Mouse (Mus musculus) midbrain, embryonic 11.5 days (tissue): ENCODE results near the gene Cxcl10. TPM values are rescaled to one million over a fixed set of nuclear protein-coding genes. Genes with fewer than 3 reads are reported as not detected.

ENCODE experiments used
- ATAC-seq: fragments of 200-750 bp; cut with Nextera tagmentation; 2 replicates; pipeline ENCODE4 v1.8.0; 2017; ENCODE audit warnings: moderate TSS enrichment, moderate library complexity; ENCODE audit not compliant: low FRiP score
- DNase-seq: peaks from one replicate; pipeline ENCODE4 v3.0.0; 2015; ENCODE audit warnings: low spot score; ENCODE audit errors: missing footprints
- H3K27ac ChIP-seq: fragments of 300-500 bp; sonication (generic); 2 replicates; pipeline ENCODE4 v1.5.1; 2014; ENCODE audit warnings: low read depth, low read length
- H3K27me3 ChIP-seq: fragments of 300-500 bp; sonication (generic); 2 replicates; pipeline ENCODE4 v1.6.1; 2014; ENCODE audit warnings: mild to moderate bottlenecking, low read length, moderate library complexity, mixed read lengths; ENCODE audit not compliant: control insufficient read depth, insufficient read depth
- H3K36me3 ChIP-seq: fragments of 300-500 bp; sonication (generic); 2 replicates; pipeline ENCODE4 v1.6.1; 2014; ENCODE audit warnings: mild to moderate bottlenecking, low read length, moderate library complexity, mixed read lengths; ENCODE audit not compliant: control insufficient read depth, insufficient read depth
- H3K4me1 ChIP-seq: fragments of 300-500 bp; sonication (generic); 2 replicates; pipeline ENCODE4 v1.6.1; 2014; ENCODE audit warnings: low read length; ENCODE audit not compliant: control insufficient read depth, insufficient read depth
- H3K4me2 ChIP-seq: fragments of 300-500 bp; sonication (generic); 2 replicates; pipeline ENCODE4 v1.6.1; 2014; ENCODE audit warnings: mild to moderate bottlenecking, moderate library complexity
- H3K4me3 ChIP-seq: fragments of 300-500 bp; sonication (generic); 2 replicates; pipeline ENCODE4 v1.5.1; 2014; ENCODE audit warnings: low read depth, low read length
- H3K9ac ChIP-seq: fragments of 300-500 bp; sonication (generic); 2 replicates; pipeline ENCODE4 v1.6.1; 2014; ENCODE audit warnings: low read length
- H3K9me3 ChIP-seq: fragments of 300-500 bp; sonication (generic); 2 replicates; pipeline ENCODE4 v1.6.1; 2016; ENCODE audit warnings: low read length; ENCODE audit not compliant: control insufficient read depth
- WGBS: fragments of 180-500 bp; shearing (Covaris S2); extraction: QIAGEN DNeasy Blood & Tissue Kit; methylation state at CpG from one replicate; pipeline ENCODE4 v1.1.7; 2014; 5-methylcytosine and 5-hydroxymethylcytosine counted together
- polyA plus RNA-seq: library from polyadenylated mRNA; unstranded; fragments of >200 nt; fragmentation: Nextera tagmentation; extraction: Ambion mirVana; gene quantifications from 2 replicates; pipeline ENCODE4 v1.2.1, GENCODE M21; 2014

Gene Cxcl10
- polyA plus RNA-seq, 1 experiment from 2014 or later, result 0.33 TPM

GRCm38 (mm10) chr5:92332359-92332840, 16.3 kb downstream of the Cxcl10 start:
- ATAC-seq (no peak), DNase-seq (peak; percentile 76)
- no peaks in the 10 kb centered on the region for H3K36me3 ChIP-seq
- H3K9me3 ChIP-seq, result no peaks in the 10 kb centered on the region
- no peaks in the 10 kb centered on the region for H3K27me3 ChIP-seq
- H3K4me3 ChIP-seq, result no peak overlapping the region
- no peak overlapping the region for H3K27ac ChIP-seq
- no peak overlapping the region for H3K9ac ChIP-seq
- 85% methylated on average over 9 of the region's 9 CpGs for WGBS
- no peak overlapping the region for H3K4me2 ChIP-seq
- no peaks in the 10 kb centered on the region for H3K4me1 ChIP-seq

- no peaks in the 10 kb centered on the region for H3K4me1 ChIP-seq
- H3K36me3 ChIP-seq, result no peaks in the 10 kb centered on the region
- H3K27ac ChIP-seq, result no peak within 1 kb of the TSS
- no peak within 1 kb of the TSS for H3K4me3 ChIP-seq
- H3K9me3 ChIP-seq, result no peaks in the 10 kb centered on the region
- no peak within 1 kb of the TSS for H3K4me2 ChIP-seq
- no peak within 1 kb of the TSS for H3K9ac ChIP-seq
- 94% methylated on average over 17 of the region's 17 CpGs for WGBS
- DNase-seq (no peak), ATAC-seq (no peak)
- H3K27me3 ChIP-seq, result no peaks in the 10 kb centered on the region
These were observed 16.9 kb downstream of the Cxcl10 start, which contains the start of gene Art3 for GRCm38 (mm10) chr5:92331635-92332338. TSS of gene Art3 (plus strand) at chr5:92331827.

GRCm38 (mm10) chr5:92331122-92331521, 17.6 kb downstream of the Cxcl10 start:
- Histone ChIP-seq H3K9ac (no peak overlapping the region), H3K36me3 (no peaks in the 10 kb centered on the region), H3K9me3 (no peaks in the 10 kb centered on the region), H3K4me2 (no peak overlapping the region), H3K4me1 (no peaks in the 10 kb centered on the region), H3K27ac (no peak overlapping the region), H3K27me3 (no peaks in the 10 kb centered on the region), H3K4me3 (no peak overlapping the region)
- WGBS, result 89% methylated on average over 12 of the region's 12 CpGs
- DNase-seq, result no peak
- ATAC-seq, result no peak

GRCm38 (mm10) chr5:92327929-92328328, 20.8 kb downstream of the Cxcl10 start, which contains the start of gene Cxcl9:
TSS of gene Cxcl9 (minus strand) at chr5:92328079.
- no peak within 1 kb of the TSS for H3K4me3 ChIP-seq
- DNase-seq, result no peak
- no peaks in the 10 kb centered on the region for H3K9me3 ChIP-seq
- no peaks in the 10 kb centered on the region for H3K27me3 ChIP-seq
- ATAC-seq, result no peak
- no peak within 1 kb of the TSS for H3K4me2 ChIP-seq
- WGBS, result 87% methylated on average over 7 of the region's 7 CpGs
- H3K4me1 ChIP-seq, result no peaks in the 10 kb centered on the region
- H3K27ac ChIP-seq, result no peak within 1 kb of the TSS
- H3K36me3 ChIP-seq, result no peaks in the 10 kb centered on the region
- H3K9ac ChIP-seq, result no peak within 1 kb of the TSS

- ATAC-seq, result no peak
- Histone ChIP-seq H3K27ac (no peak overlapping the region), H3K27me3 (no peaks in the 10 kb centered on the region), H3K9ac (no peak overlapping the region), H3K36me3 (no peaks in the 10 kb centered on the region), H3K4me2 (no peak overlapping the region), H3K9me3 (no peaks in the 10 kb centered on the region), H3K4me1 (no peaks in the 10 kb centered on the region), H3K4me3 (no peak overlapping the region)
- 84% methylated on average over 6 of the region's 6 CpGs for WGBS
- DNase-seq, result no peak
These were observed 21.3 kb downstream of the Cxcl10 start for GRCm38 (mm10) chr5:92327367-92327766.

- H3K4me3 ChIP-seq, result no peak overlapping the region
- no peaks in the 10 kb centered on the region for H3K27me3 ChIP-seq
- WGBS, result 91% methylated on average over 5 of the region's 5 CpGs
- ATAC-seq, result no peak
- no peaks in the 10 kb centered on the region for H3K36me3 ChIP-seq
- no peaks in the 10 kb centered on the region for H3K4me1 ChIP-seq
- no peak overlapping the region for H3K9ac ChIP-seq
- H3K9me3 ChIP-seq, result no peaks in the 10 kb centered on the region
- no peak for DNase-seq
- H3K27ac ChIP-seq, result no peak overlapping the region
- H3K4me2 ChIP-seq, result no peak overlapping the region
These were observed 25.4 kb downstream of the Cxcl10 start for GRCm38 (mm10) chr5:92323264-92323663.

- no peak overlapping the region for H3K4me3 ChIP-seq
- no peaks in the 10 kb centered on the region for H3K36me3 ChIP-seq
- 84% methylated on average over 4 of the region's 4 CpGs for WGBS
- no peaks in the 10 kb centered on the region for H3K27me3 ChIP-seq
- no peak for ATAC-seq
- no peak for DNase-seq
- H3K27ac ChIP-seq, result no peak overlapping the region
- no peaks in the 10 kb centered on the region for H3K9me3 ChIP-seq
- H3K4me1 ChIP-seq, result no peaks in the 10 kb centered on the region
- no peak overlapping the region for H3K4me2 ChIP-seq
- no peak overlapping the region for H3K9ac ChIP-seq
These were observed 26.1 kb downstream of the Cxcl10 start for GRCm38 (mm10) chr5:92322612-92323011.

- WGBS, result 81% methylated on average over 8 of the region's 8 CpGs
- no peak overlapping the region for H3K4me3 ChIP-seq
- no peak for DNase-seq
- H3K27ac ChIP-seq, result no peak overlapping the region
- no peaks in the 10 kb centered on the region for H3K4me1 ChIP-seq
- no peaks in the 10 kb centered on the region for H3K9me3 ChIP-seq
- no peaks in the 10 kb centered on the region for H3K36me3 ChIP-seq
- no peak overlapping the region for H3K9ac ChIP-seq
- H3K4me2 ChIP-seq, result no peak overlapping the region
- H3K27me3 ChIP-seq, result no peaks in the 10 kb centered on the region
- no peak for ATAC-seq
These were observed 26.9 kb downstream of the Cxcl10 start for GRCm38 (mm10) chr5:92321631-92322400.

- DNase-seq (no peak), ATAC-seq (no peak)
- Histone ChIP-seq H3K9me3 (no peaks in the 10 kb centered on the region), H3K4me2 (no peak overlapping the region), H3K27me3 (no peaks in the 10 kb centered on the region), H3K9ac (no peak overlapping the region), H3K4me3 (no peak overlapping the region), H3K4me1 (no peaks in the 10 kb centered on the region), H3K27ac (no peak overlapping the region), H3K36me3 (no peaks in the 10 kb centered on the region)
- 92% methylated on average over 14 of the region's 14 CpGs for WGBS
These were observed 30.1 kb downstream of the Cxcl10 start for GRCm38 (mm10) chr5:92318596-92318995.
